27 mouse cellular contexts compared by ENCODE assay signal in the genomic region with DNA sequence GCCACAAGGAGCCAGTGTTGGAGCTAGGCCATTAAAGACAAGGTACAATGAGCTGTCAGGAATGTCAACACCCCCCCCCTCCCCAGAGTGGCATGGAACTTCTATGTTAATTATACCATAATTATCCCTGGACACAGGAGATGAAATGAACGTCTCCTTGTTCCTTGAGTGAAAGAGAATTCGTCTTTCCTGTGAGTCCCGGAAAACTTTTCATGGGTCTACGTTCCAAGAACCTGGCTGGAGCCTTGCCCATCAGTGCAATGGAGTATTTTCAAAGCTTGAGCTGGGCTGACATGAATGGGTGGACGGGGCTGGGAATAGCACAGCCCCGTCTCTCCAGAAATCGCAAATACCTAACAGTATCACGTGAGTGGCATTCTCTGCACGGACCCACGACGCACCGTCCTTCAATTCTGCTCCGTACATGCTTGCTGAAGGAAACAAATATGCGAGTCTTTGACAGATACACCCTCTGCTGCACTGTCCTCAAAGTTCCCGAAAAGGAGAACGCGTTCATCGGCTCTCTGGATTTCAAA.
DNase-seq lines count a peak whose midpoint lies in the region; ATAC-seq and TF ChIP-seq lines count a peak whose summit lies in the region.
"Had no signal": no experiment of that assay in that cellular context is flagged by ENCODE, and none has a peak within 500 bp of the region (broad histone marks: within the 10 kb centered on the region; RNA-seq: fewer than 3 reads in every experiment).

No protein-coding gene starts in this region.

- 52% methylated on average over 18 of the region's 18 CpGs for WGBS in forebrain, embryonic 14.5 days
- WGBS in forebrain, postnatal 0 days, result 41% methylated on average over 18 of the region's 18 CpGs
- 56% methylated on average over 18 of the region's 18 CpGs for WGBS in forebrain, embryonic 15.5 days

- no peaks in the 10 kb centered on the region for H3K9me3 ChIP-seq in forebrain, embryonic 14.5 days (replicated peaks; ENCODE audit: control insufficient read depth, low read length)
- no peaks in the 10 kb centered on the region for H3K9me3 ChIP-seq in forebrain, postnatal 0 days (ENCODE audit: low read length)
- H3K9me3 ChIP-seq in forebrain, embryonic 15.5 days, result no peaks in the 10 kb centered on the region
- H3K9me3 ChIP-seq: embryonic facial prominence, embryonic 12.5 days; embryonic facial prominence, embryonic 15.5 days; heart, embryonic 12.5 days; heart, embryonic 15.5 days; hindbrain, embryonic 10.5 days; hindbrain, embryonic 13.5 days; intestine, embryonic 15.5 days had no signal

- no peak for TF ChIP-seq CTCF in forebrain, postnatal 0 days (IDR thresholded peaks at IDR 0.05; ENCODE audit: low read depth)

- H3K27me3 ChIP-seq in forebrain, embryonic 14.5 days (replicated peaks; ENCODE audit: control insufficient read depth, insufficient read depth, low read length), result no peaks in the 10 kb centered on the region
- no peaks in the 10 kb centered on the region for H3K27me3 ChIP-seq in forebrain, postnatal 0 days (ENCODE audit: insufficient read depth, low read length)
- H3K27me3 ChIP-seq in forebrain, embryonic 15.5 days, result no peaks in the 10 kb centered on the region
- H3K27me3 ChIP-seq: embryonic facial prominence, embryonic 12.5 days; embryonic facial prominence, embryonic 15.5 days; heart, embryonic 12.5 days; heart, embryonic 15.5 days; hindbrain, embryonic 13.5 days; intestine, embryonic 15.5 days had no signal

- peak; percentile 41 for DNase-seq in forebrain, embryonic 14.5 days (ENCODE audit: low spot score)
- DNase-seq in forebrain, postnatal 0 days, result no peak
- peak; percentile 5 for DNase-seq in right cerebral cortex, postnatal 4 days
- no peak for DNase-seq in right cerebral cortex, postnatal 14 days
- no peak for DNase-seq in adrenal gland, adult 18-20 months (ENCODE audit: low spot score in 2 of 2)
- DNase-seq: adrenal gland, postnatal 10 days; adrenal gland, postnatal 36 days; cerebellum, adult 11 months; cerebellum, adult 2 months; cerebellum, adult 9-11 months; cerebellum, postnatal 25 days; gastrocnemius, postnatal 25 days; heart, adult 18-20 months; heart, postnatal 10 days; heart, postnatal 36 days; kidney, adult 11 months had no signal

- H3K9ac ChIP-seq in forebrain, embryonic 14.5 days (ENCODE audit: low read length), result no peak overlapping the region
- no peak overlapping the region for H3K9ac ChIP-seq in forebrain, postnatal 0 days
- H3K9ac ChIP-seq in forebrain, embryonic 15.5 days (replicated peaks), result no peak overlapping the region
- H3K9ac ChIP-seq: embryonic facial prominence, embryonic 12.5 days; embryonic facial prominence, embryonic 15.5 days; heart, embryonic 12.5 days; heart, embryonic 15.5 days; hindbrain, embryonic 13.5 days; intestine, embryonic 15.5 days had no signal

- H3K4me3 ChIP-seq in forebrain, embryonic 14.5 days (ENCODE audit: low read depth, low read length), result no peak overlapping the region
- no peak overlapping the region for H3K4me3 ChIP-seq in forebrain, postnatal 0 days (ENCODE audit: low read depth, low read length)
- H3K4me3 ChIP-seq in forebrain, embryonic 15.5 days, result no peak overlapping the region
- H3K4me3 ChIP-seq: embryonic facial prominence, embryonic 12.5 days; embryonic facial prominence, embryonic 15.5 days; heart, embryonic 12.5 days; heart, embryonic 15.5 days; hindbrain, embryonic 10.5 days; hindbrain, embryonic 13.5 days; intestine, embryonic 15.5 days had no signal

- H3K36me3 ChIP-seq in forebrain, embryonic 14.5 days (ENCODE audit: control insufficient read depth, insufficient read depth, low read length), result no peaks in the 10 kb centered on the region
- no peaks in the 10 kb centered on the region for H3K36me3 ChIP-seq in forebrain, postnatal 0 days (ENCODE audit: insufficient read depth)
- H3K36me3 ChIP-seq in forebrain, embryonic 15.5 days, result no peaks in the 10 kb centered on the region
- H3K36me3 ChIP-seq: embryonic facial prominence, embryonic 12.5 days; embryonic facial prominence, embryonic 15.5 days; heart, embryonic 12.5 days; heart, embryonic 15.5 days; hindbrain, embryonic 10.5 days; hindbrain, embryonic 13.5 days; intestine, embryonic 15.5 days had no signal

- H3K27ac ChIP-seq in forebrain, embryonic 14.5 days (ENCODE audit: low read depth, low read length), result no peak overlapping the region
- no peak overlapping the region for H3K27ac ChIP-seq in forebrain, postnatal 0 days (ENCODE audit: low read depth, low read length)
- no peak overlapping the region for H3K27ac ChIP-seq in forebrain, embryonic 15.5 days (replicated peaks)
- H3K27ac ChIP-seq: embryonic facial prominence, embryonic 12.5 days; embryonic facial prominence, embryonic 15.5 days; heart, embryonic 15.5 days; hindbrain, embryonic 10.5 days; hindbrain, embryonic 13.5 days; intestine, embryonic 15.5 days had no signal

- ATAC-seq in forebrain, embryonic 14.5 days, result peak; percentile 60
- no peak for ATAC-seq in forebrain, postnatal 0 days
- 0 out of 2 replicates have a peak, but pooled peaks have one; percentile 45 for ATAC-seq in forebrain, embryonic 15.5 days (replicated peaks)
- ATAC-seq: activated CD4-positive, CD25-positive, alpha-beta regulatory T cell, adult 4 months; CD4-positive, CD25-positive, alpha-beta regulatory T cell, adult 4 months; hindbrain, embryonic 16.5 days; intestine, embryonic 15.5 days had no signal

- no peak overlapping the region for H3K4me2 ChIP-seq in forebrain, embryonic 14.5 days (ENCODE audit: low read length)
- no peak overlapping the region for H3K4me2 ChIP-seq in forebrain, postnatal 0 days (ENCODE audit: low read depth)
- no peak overlapping the region for H3K4me2 ChIP-seq in forebrain, embryonic 15.5 days (replicated peaks)
- H3K4me2 ChIP-seq: embryonic facial prominence, embryonic 12.5 days; embryonic facial prominence, embryonic 15.5 days; heart, embryonic 12.5 days; heart, embryonic 15.5 days; hindbrain, embryonic 13.5 days; intestine, embryonic 15.5 days had no signal

- 0 out of 2 replicates have a peak, but pooled peaks cover 3% of the 10 kb centered on the region for H3K4me1 ChIP-seq in forebrain, embryonic 14.5 days (ENCODE audit: control insufficient read depth, insufficient read depth, low read length)
- no peaks in the 10 kb centered on the region for H3K4me1 ChIP-seq in forebrain, postnatal 0 days (ENCODE audit: insufficient read depth)
- no peaks in the 10 kb centered on the region for H3K4me1 ChIP-seq in forebrain, embryonic 15.5 days
- H3K4me1 ChIP-seq: embryonic facial prominence, embryonic 12.5 days; embryonic facial prominence, embryonic 15.5 days; heart, embryonic 12.5 days; heart, embryonic 15.5 days; hindbrain, embryonic 10.5 days; hindbrain, embryonic 13.5 days; intestine, embryonic 15.5 days had no signal

Comparison
In these comparisons a context has a peak if more than half of its experiments do, and no peak if none do; other contexts are left out.
1. DNase-seq: peak in forebrain, embryonic 14.5 days (single experiment) and right cerebral cortex, postnatal 4 days (single experiment); none in forebrain, postnatal 0 days (single experiment), right cerebral cortex, postnatal 14 days (single experiment) and adrenal gland, adult 18-20 months (0 of 2).